Mouse (Mus musculus) frontal cortex, postnatal 14 days (tissue): ENCODE results near the gene Enpp7.

Source experiments
- DNase-seq, 2 experiments: peaks; one replicate each; pipeline ENCODE4 v3.0.0; 2022; ENCODE audit warnings: low spot score in 2 of 2

Gene Enpp7

GRCm38 (mm10) chr11:118997182-118997581 is 9.2 kb downstream of the Enpp7 start:
- no peak for DNase-seq

GRCm38 (mm10) chr11:118998540-118999265 is 10.7 kb downstream of the Enpp7 start:
- DNase-seq, result peak; percentile 78 to 86

- peak in 1 of 2 experiments; percentile 26 for DNase-seq
Measured at GRCm38 (mm10) chr11:118999361-118999804, 11.4 kb downstream of the Enpp7 start.

- no peak for DNase-seq
Measured at GRCm38 (mm10) chr11:119000877-119001276, 12.9 kb downstream of the Enpp7 start.

- no peak for DNase-seq
Measured at GRCm38 (mm10) chr11:119001493-119002128, 13.6 kb downstream of the Enpp7 start.

GRCm38 (mm10) chr11:119005547-119006275 is 17.7 kb downstream of the Enpp7 start:
- DNase-seq, result no peak

GRCm38 (mm10) chr11:119006462-119006861 is 18.5 kb downstream of the Enpp7 start:
- DNase-seq, result no peak

- no peak for DNase-seq
Measured at GRCm38 (mm10) chr11:119007461-119008456, 19.8 kb downstream of the Enpp7 start.

- no peak for DNase-seq
Measured at GRCm38 (mm10) chr11:119014455-119014854, 26.5 kb downstream of the Enpp7 start.

- DNase-seq, result no peak
Measured at GRCm38 (mm10) chr11:119017506-119017905, 29.5 kb downstream of the Enpp7 start.

- DNase-seq, result no peak
Measured at GRCm38 (mm10) chr11:119021180-119021579, 33.2 kb downstream of the Enpp7 start.

GRCm38 (mm10) chr11:119022068-119022894 is 34.3 kb downstream of the Enpp7 start:
- no peak for DNase-seq

- peak in 1 of 2 experiments; percentile 70 for DNase-seq
Measured at GRCm38 (mm10) chr11:119022895-119023615, 35.1 kb downstream of the Enpp7 start, which contains the start of gene Cbx2. TSS of gene Cbx2 (plus strand) at chr11:119022962.

GRCm38 (mm10) chr11:119023616-119023980 is 35.6 kb downstream of the Enpp7 start:
- DNase-seq, result no peak

GRCm38 (mm10) chr11:119024260-119024659 is 36.3 kb downstream of the Enpp7 start:
- no peak for DNase-seq

- no peak for DNase-seq
Measured at GRCm38 (mm10) chr11:119026203-119026602, 38.2 kb downstream of the Enpp7 start.

GRCm38 (mm10) chr11:119033874-119034558 is 46.0 kb downstream of the Enpp7 start:
- no peak for DNase-seq

GRCm38 (mm10) chr11:119034635-119035034 is 46.6 kb downstream of the Enpp7 start:
- no peak for DNase-seq

- DNase-seq, result no peak
Measured at GRCm38 (mm10) chr11:119035094-119035685, 47.2 kb downstream of the Enpp7 start.
